Mouse (Mus musculus) limb, embryonic 14.5 days (tissue): ENCODE results near the gene Pou2f1. TPM values are rescaled to one million over a fixed set of nuclear protein-coding genes. Genes with fewer than 3 reads are reported as not detected.

Experiments
- ATAC-seq: fragments of 200-750 bp; cut with Nextera tagmentation; 2 replicates; pipeline ENCODE4 v1.8.0; 2017; ENCODE audit warnings: low read depth, moderate number of reproducible peaks, moderate TSS enrichment; ENCODE audit not compliant: low FRiP score
- DNase-seq: peaks from one replicate; pipeline ENCODE4 v3.0.0-alpha.2; 2015; ENCODE audit warnings: low spot score
- H3K27ac ChIP-seq: fragments of 300-500 bp; sonication (generic); replicated peaks from 2 replicates; pipeline ENCODE4 v1.5.1; 2014; ENCODE audit warnings: low read depth, mild to moderate bottlenecking, low read length, moderate library complexity, mixed read lengths
- H3K27me3 ChIP-seq: fragments of 300-500 bp; sonication (generic); 2 replicates; pipeline ENCODE4 v1.6.1; 2014; ENCODE audit warnings: low read length, mixed read lengths; ENCODE audit not compliant: control insufficient read depth, insufficient read depth
- H3K36me3 ChIP-seq: fragments of 300-500 bp; sonication (generic); 2 replicates; pipeline ENCODE4 v1.6.1; 2014; ENCODE audit warnings: mild to moderate bottlenecking, low read length, moderate library complexity, mixed read lengths; ENCODE audit not compliant: control insufficient read depth, insufficient read depth
- H3K4me1 ChIP-seq: fragments of 300-500 bp; sonication (generic); 2 replicates; pipeline ENCODE4 v1.6.1; 2014; ENCODE audit warnings: antibody characterized with exemption, low read length, mixed read lengths; ENCODE audit not compliant: control insufficient read depth, insufficient read depth
- H3K4me2 ChIP-seq: fragments of 300-500 bp; sonication (generic); replicated peaks from 2 replicates; pipeline ENCODE4 v1.6.1; 2014; ENCODE audit warnings: low read depth, mild to moderate bottlenecking, low read length, moderate library complexity; ENCODE audit not compliant: severe bottlenecking
- H3K4me3 ChIP-seq: fragments of 300-500 bp; sonication (generic); replicated peaks from 2 replicates; pipeline ENCODE4 v1.5.1; 2014; ENCODE audit warnings: low read length
- H3K9ac ChIP-seq: fragments of 300-500 bp; sonication (generic); 2 replicates; pipeline ENCODE4 v1.6.1; 2014; ENCODE audit warnings: mild to moderate bottlenecking, low read depth, low read length, moderate library complexity; ENCODE audit not compliant: severe bottlenecking
- H3K9me3 ChIP-seq: fragments of 300-500 bp; sonication (generic); 2 replicates; pipeline ENCODE4 v1.6.1; 2016; ENCODE audit warnings: low read length; ENCODE audit not compliant: control insufficient read depth
- POLR2A ChIP-seq: fragments of 200-500 bp; IDR thresholded peaks from 2 replicates; pipeline ENCODE4 v1.8.0; 2012; ENCODE audit warnings: inconsistent platforms, mild to moderate bottlenecking, moderate library complexity, borderline replicate concordance; ENCODE audit not compliant: insufficient read depth, insufficient read length; ENCODE audit errors: extremely low read depth
- WGBS: fragments of 180-500 bp; shearing (Covaris S2); extraction: QIAGEN DNeasy Blood & Tissue Kit; methylation state at CpG from one replicate; pipeline ENCODE4 v1.1.7; 2014; 5-methylcytosine and 5-hydroxymethylcytosine counted together
- polyA plus RNA-seq, 2 experiments: library from polyadenylated mRNA; depleted of rRNA in 1 of 2; stranded (reverse) in 1 of 2; unstranded in 1 of 2; fragments of >200 nt; fragmentation: Nextera tagmentation in 1 of 2; extraction: Ambion mirVana in 1 of 2; gene quantifications; 2 replicates each; pipeline versions ENCODE4 v1.2.1 to v1.2.3; 2012 to 2014

The Pou2f1 gene
- polyA plus RNA-seq, 2 experiments = 7.3 to 16.4 TPM

DNA sequence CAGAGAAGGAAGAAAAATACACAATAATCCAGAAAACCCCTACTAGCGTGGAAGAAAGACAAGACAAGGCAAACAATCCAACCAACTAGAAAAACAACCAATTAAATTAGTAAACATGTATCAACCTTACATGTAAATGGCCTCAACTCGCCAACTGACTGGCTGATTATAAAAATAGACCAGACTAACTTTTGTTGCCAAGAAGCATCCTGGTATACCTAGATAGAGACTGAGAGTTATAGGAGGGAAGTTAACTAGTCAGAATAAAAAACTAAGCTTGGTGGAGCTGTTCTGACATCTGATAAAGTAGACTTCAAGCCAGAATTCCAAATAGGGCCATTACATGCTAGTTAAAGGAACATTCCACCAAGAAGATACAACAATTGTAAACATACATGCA lies 77.3 kb downstream of the Pou2f1 start:
- no peak for TF ChIP-seq POLR2A
- DNase-seq (no peak), ATAC-seq (no peak)
- Histone ChIP-seq H3K27ac (no peak overlapping the region), H3K9ac (no peak overlapping the region), H3K4me2 (no peak overlapping the region), H3K36me3 (no peaks in the 10 kb centered on the region), H3K4me1 (no peaks in the 10 kb centered on the region), H3K9me3 (no peaks in the 10 kb centered on the region), H3K27me3 (no peaks in the 10 kb centered on the region), H3K4me3 (no peak overlapping the region)
- 95% methylated on average over 2 of the region's 2 CpGs for WGBS

DNA sequence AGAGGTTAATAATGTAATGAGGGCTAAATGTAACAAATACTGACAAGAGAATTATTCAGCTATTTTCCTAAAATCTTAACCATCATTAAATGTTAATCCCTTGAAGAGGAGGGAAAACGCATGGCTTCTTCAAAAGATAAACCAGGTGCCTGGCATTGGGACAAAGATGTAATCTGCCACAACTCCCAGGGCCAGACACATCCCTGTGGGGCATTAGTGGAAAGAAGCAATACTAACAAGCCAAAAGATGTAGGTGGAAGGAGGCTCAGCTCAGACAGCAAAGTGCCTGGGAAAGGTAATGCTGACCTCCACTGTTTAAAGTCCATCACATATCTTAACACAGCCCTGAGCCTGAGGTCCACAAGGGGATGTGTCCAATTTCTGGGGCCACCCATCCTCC lies 80.0 kb downstream of the Pou2f1 start:
- TF ChIP-seq POLR2A = no peak
- Histone ChIP-seq H3K36me3 (no peaks in the 10 kb centered on the region), H3K27ac (no peak overlapping the region), H3K4me2 (no peak overlapping the region), H3K9ac (no peak overlapping the region), H3K4me3 (no peak overlapping the region), H3K9me3 (no peaks in the 10 kb centered on the region), H3K4me1 (no peaks in the 10 kb centered on the region), H3K27me3 (no peaks in the 10 kb centered on the region)
- DNase-seq (no peak), ATAC-seq (no peak)
- 77% methylated on average over 1 of the region's 1 CpGs for WGBS

GRCm38 (mm10) chr1:165921026-165921425 lies 81.5 kb downstream of the Pou2f1 start:
- Histone ChIP-seq H3K9me3 (no peaks in the 10 kb centered on the region), H3K4me1 (no peaks in the 10 kb centered on the region), H3K27ac (no peak overlapping the region), H3K4me3 (no peak overlapping the region), H3K4me2 (no peak overlapping the region), H3K27me3 (no peaks in the 10 kb centered on the region), H3K9ac (no peak overlapping the region), H3K36me3 (peaks cover 12% of the 10 kb centered on the region)
- 86% methylated on average over 3 of the region's 3 CpGs for WGBS
- no peak for TF ChIP-seq POLR2A
- no peak for DNase-seq
- no peak for ATAC-seq

DNA sequence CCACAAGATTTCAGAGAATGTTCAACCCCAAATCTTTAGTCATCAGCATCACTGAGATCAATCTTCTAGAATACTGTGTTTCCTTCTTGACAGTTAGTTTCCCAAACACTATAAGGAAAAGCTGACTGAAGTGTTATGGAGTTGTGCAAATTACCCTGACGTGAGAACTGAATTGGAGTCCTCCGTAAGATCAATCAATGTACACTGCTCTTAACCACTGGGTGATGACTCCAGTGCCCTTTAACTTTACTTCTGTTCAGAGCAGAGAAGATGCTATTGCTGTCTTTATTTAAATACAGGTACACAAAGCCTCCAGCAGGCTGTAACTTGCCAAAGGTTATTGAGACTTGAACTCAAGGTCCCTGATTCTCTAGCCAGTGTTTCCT lies 88.1 kb downstream of the Pou2f1 start:
- H3K4me3 ChIP-seq = no peak overlapping the region
- no peak overlapping the region for H3K27ac ChIP-seq
- no peak for TF ChIP-seq POLR2A
- 74% methylated on average over 2 of the region's 2 CpGs for WGBS
- H3K4me1 ChIP-seq = no peaks in the 10 kb centered on the region
- no peak overlapping the region for H3K4me2 ChIP-seq
- H3K36me3 ChIP-seq = peaks cover 14% of the 10 kb centered on the region
- no peak overlapping the region for H3K9ac ChIP-seq
- no peaks in the 10 kb centered on the region for H3K27me3 ChIP-seq
- no peaks in the 10 kb centered on the region for H3K9me3 ChIP-seq
- DNase-seq = no peak
- no peak for ATAC-seq

- Histone ChIP-seq H3K4me3 (no peak overlapping the region), H3K36me3 (peaks cover 18% of the 10 kb centered on the region), H3K9me3 (no peaks in the 10 kb centered on the region), H3K27ac (no peak overlapping the region), H3K4me2 (no peak overlapping the region), H3K27me3 (no peaks in the 10 kb centered on the region), H3K4me1 (no peaks in the 10 kb centered on the region), H3K9ac (no peak overlapping the region)
- ATAC-seq = no peak
- TF ChIP-seq POLR2A = no peak
- DNase-seq = no peak
- WGBS = 80% methylated on average over 2 of the region's 2 CpGs
Observed at GRCm38 (mm10) chr1:165913720-165914415, 88.6 kb downstream of the Pou2f1 start.

GRCm38 (mm10) chr1:165909471-165909870 lies 93.0 kb downstream of the Pou2f1 start:
- no peak for TF ChIP-seq POLR2A
- peaks cover 25% of the 10 kb centered on the region for H3K36me3 ChIP-seq
- H3K9ac ChIP-seq = no peak overlapping the region
- H3K9me3 ChIP-seq = no peaks in the 10 kb centered on the region
- no peak for DNase-seq
- H3K27me3 ChIP-seq = no peaks in the 10 kb centered on the region
- H3K4me3 ChIP-seq = no peak overlapping the region
- ATAC-seq = no peak
- WGBS = 96% methylated on average over 3 of the region's 3 CpGs
- no peak overlapping the region for H3K27ac ChIP-seq
- no peak overlapping the region for H3K4me2 ChIP-seq
- no peaks in the 10 kb centered on the region for H3K4me1 ChIP-seq
